Mouse (Mus musculus) C2C12 (cell line): ENCODE measurements around the gene Ppme1.

Experiments
- CEBPB ChIP-seq: IDR thresholded peaks from one replicate; pipeline ENCODE4 v1.6.1; 2011; ENCODE audit warnings: low read depth, mild to moderate bottlenecking, control low read depth, moderate library complexity
- CTCF ChIP-seq: IDR thresholded peaks from one replicate; pipeline ENCODE4 v1.5.1; 2011; ENCODE audit not compliant: control insufficient read depth, insufficient read depth, insufficient read length
- MAX ChIP-seq: IDR thresholded peaks from one replicate; pipeline ENCODE4 v1.6.1; 2011; ENCODE audit warnings: mild to moderate bottlenecking, control low read depth
- MYOG ChIP-seq: IDR thresholded peaks from one replicate; pipeline ENCODE4 v1.6.1; 2011; ENCODE audit not compliant: control insufficient read depth, insufficient read length; ENCODE audit errors: extremely low read depth
- USF1 ChIP-seq: IDR thresholded peaks from one replicate; pipeline ENCODE4 v1.6.1; 2011; ENCODE audit warnings: low read depth, mild to moderate bottlenecking, control low read depth, moderate library complexity

GRCm38 (mm10) chr7:100317534-100317933 lies 54.6 kb downstream of the Ppme1 start:
- TF ChIP-seq CTCF (no peak), MYOG (no peak), MAX (no peak), CEBPB (no peak), USF1 (no peak)
